Mouse (Mus musculus): ENCODE measurements at regions not wholly inside any gene's neighbourhood (a gene's known extent, or its start where the extent isn't known, plus 50 kb on each side); places are given as distances from the start of the nearest gene placed in this dataset.

GRCm38 (mm10) chr8:11145251-11145650 is 137.0 kb upstream of the Irs2 start:
- no peak for DNase-seq (ENCODE audit: low read depth, low spot score)

GRCm38 (mm10) chr8:11140566-11140965 is 132.3 kb upstream of the Irs2 start:
- no peak for DNase-seq (ENCODE audit: low read depth, low spot score)

GRCm38 (mm10) chr8:11139294-11139693 is 131.0 kb upstream of the Irs2 start:
- no peak for DNase-seq (ENCODE audit: low read depth, low spot score)

- DNase-seq (ENCODE audit: low read depth, low spot score) = no peak
Measured at GRCm38 (mm10) chr8:11138302-11139020, 130.2 kb upstream of the Irs2 start.

GRCm38 (mm10) chr8:11136566-11136965 is 128.3 kb upstream of the Irs2 start:
- no peak for DNase-seq (ENCODE audit: low read depth, low spot score)

GRCm38 (mm10) chr8:11135135-11135534 is 126.9 kb upstream of the Irs2 start:
- no peak for DNase-seq (ENCODE audit: low read depth, low spot score)

GRCm38 (mm10) chr8:11134562-11134961 is 126.3 kb upstream of the Irs2 start:
- no peak for DNase-seq (ENCODE audit: low read depth, low spot score)

- no peak for DNase-seq (ENCODE audit: low read depth, low spot score)
Measured at GRCm38 (mm10) chr8:11119030-11119634, 110.9 kb upstream of the Irs2 start.

GRCm38 (mm10) chr8:11116534-11116933 is 108.3 kb upstream of the Irs2 start:
- DNase-seq (ENCODE audit: low read depth, low spot score) = no peak

- no peak for DNase-seq (ENCODE audit: low read depth, low spot score)
Measured at GRCm38 (mm10) chr8:11115210-11115609, 107.0 kb upstream of the Irs2 start.

GRCm38 (mm10) chr8:11114531-11114930 is 106.3 kb upstream of the Irs2 start:
- peak; percentile 49 for DNase-seq (ENCODE audit: low read depth, low spot score)

- no peak for DNase-seq (ENCODE audit: low read depth, low spot score)
Measured at GRCm38 (mm10) chr8:11112908-11113532, 104.8 kb upstream of the Irs2 start.

- no peak for DNase-seq (ENCODE audit: low read depth, low spot score)
Measured at GRCm38 (mm10) chr8:11111987-11112386, 103.7 kb upstream of the Irs2 start.

GRCm38 (mm10) chr8:11107435-11107834 is 99.2 kb upstream of the Irs2 start:
- no peak for DNase-seq (ENCODE audit: low read depth, low spot score)

GRCm38 (mm10) chr8:11107021-11107420 is 98.8 kb upstream of the Irs2 start:
- no peak for DNase-seq (ENCODE audit: low read depth, low spot score)

GRCm38 (mm10) chr8:11103745-11104607 is 95.7 kb upstream of the Irs2 start:
- DNase-seq (ENCODE audit: low read depth, low spot score) = no peak

- no peak for DNase-seq (ENCODE audit: low read depth, low spot score)
Measured at GRCm38 (mm10) chr8:11100310-11100709, 92.1 kb upstream of the Irs2 start.

GRCm38 (mm10) chr8:11099591-11099855 is 91.3 kb upstream of the Irs2 start:
- no peak for DNase-seq (ENCODE audit: low read depth, low spot score)

GRCm38 (mm10) chr8:11098790-11099590 is 90.7 kb upstream of the Irs2 start:
- no peak for DNase-seq (ENCODE audit: low read depth, low spot score)

GRCm38 (mm10) chr8:11098228-11098778 is 90.0 kb upstream of the Irs2 start:
- no peak for DNase-seq (ENCODE audit: low read depth, low spot score)

- no peak for DNase-seq (ENCODE audit: low read depth, low spot score)
Measured at GRCm38 (mm10) chr8:11097813-11098212, 89.6 kb upstream of the Irs2 start.

Measured in telencephalon, adult 2 months (tissue).